Mouse (Mus musculus): ENCODE results near the gene A4galt. TPM values are rescaled to one million over a fixed set of nuclear protein-coding genes. Genes with fewer than 3 reads are reported as not detected.

The A4galt gene
- total and polyA plus RNA-seq, 3 experiments, result not detected

GRCm38 (mm10) chr15:83282397-83282796 is 30.8 kb upstream of the A4galt start:
- DNase-seq (ENCODE audit: low read depth, low spot score), result no peak
- Histone ChIP-seq H3K4me3 (ENCODE audit: control insufficient read depth in 1 of 2, insufficient read depth in 1 of 2, low read depth in 2 of 2, low read length in 2 of 2) (no peak overlapping the region), H3K27ac (ENCODE audit: control insufficient read depth, low read depth, low read length) (no peak overlapping the region), H3K27me3 (ENCODE audit: control insufficient read depth in 1 of 2, insufficient read depth in 2 of 2, low read length in 2 of 2) (no peaks in the 10 kb centered on the region; a peak in 1 of 4 replicates), H3K4me1 (ENCODE audit: control insufficient read depth in 1 of 2, insufficient read depth in 2 of 2, low read length in 2 of 2) (no peaks in the 10 kb centered on the region), H3K9ac (ENCODE audit: control insufficient read depth, low read depth, low read length, poor library complexity, severe bottlenecking) (no peak overlapping the region), H3K79me2 (ENCODE audit: control insufficient read depth, insufficient read depth, low read length, poor library complexity) (no peaks in the 10 kb centered on the region), H3K36me3 (ENCODE audit: control insufficient read depth in 1 of 2, insufficient read depth in 2 of 2, low read length in 2 of 2) (no peaks in the 10 kb centered on the region), H3K9me3 (replicated peaks; ENCODE audit: insufficient read depth, low read length) (no peaks in the 10 kb centered on the region)
- TF ChIP-seq MAX (IDR thresholded peaks at IDR 0.05; ENCODE audit: low read length), result no peak
- peak; percentile 83 for TF ChIP-seq HCFC1 (IDR thresholded peaks at IDR 0.05; ENCODE audit: low read depth, low read length)

DNA sequence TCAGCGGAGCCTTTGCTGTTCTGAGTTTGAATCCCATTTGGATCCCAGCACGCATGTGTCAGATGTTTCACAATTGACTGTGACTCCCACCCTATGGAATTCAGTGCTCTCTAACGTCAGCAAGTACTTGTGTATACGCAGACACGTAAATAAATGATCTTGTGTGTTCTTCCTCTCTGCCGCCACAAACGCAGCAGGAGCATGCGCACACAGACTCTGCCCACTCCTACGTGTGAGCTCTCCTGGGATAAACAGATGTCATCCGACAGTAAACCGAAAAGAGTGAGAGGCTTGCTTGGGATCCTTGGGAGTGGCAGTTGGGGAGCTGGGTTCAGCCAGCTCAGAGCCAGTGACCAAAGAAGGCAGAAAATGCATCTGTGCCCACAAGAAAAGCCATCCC is 29.7 kb upstream of the A4galt start:
- Histone ChIP-seq H3K4me1 (ENCODE audit: control insufficient read depth in 1 of 2, insufficient read depth in 2 of 2, low read length in 2 of 2) (no peaks in the 10 kb centered on the region), H3K9me3 (replicated peaks; ENCODE audit: insufficient read depth, low read length) (no peaks in the 10 kb centered on the region), H3K9ac (ENCODE audit: control insufficient read depth, low read depth, low read length, poor library complexity, severe bottlenecking) (no peak overlapping the region), H3K4me3 (ENCODE audit: control insufficient read depth in 1 of 2, insufficient read depth in 1 of 2, low read depth in 2 of 2, low read length in 2 of 2) (no peak overlapping the region), H3K27ac (ENCODE audit: control insufficient read depth, low read depth, low read length) (no peak overlapping the region), H3K36me3 (ENCODE audit: control insufficient read depth in 1 of 2, insufficient read depth in 2 of 2, low read length in 2 of 2) (no peaks in the 10 kb centered on the region), H3K27me3 (ENCODE audit: control insufficient read depth in 1 of 2, insufficient read depth in 2 of 2, low read length in 2 of 2) (no peaks in the 10 kb centered on the region), H3K79me2 (ENCODE audit: control insufficient read depth, insufficient read depth, low read length, poor library complexity) (no peaks in the 10 kb centered on the region)
- TF ChIP-seq NRF1 (IDR thresholded peaks at IDR 0.05; ENCODE audit: insufficient read depth, low read depth, low read length, poor library complexity, severe bottlenecking), result no peak
- TF ChIP-seq MXI1 (IDR thresholded peaks at IDR 0.05; ENCODE audit: low read depth, low read length), result no peak
- TF ChIP-seq GABPA (IDR thresholded peaks at IDR 0.05; ENCODE audit: low read depth, low read length), result no peak
- no peak for TF ChIP-seq JUND (IDR thresholded peaks at IDR 0.05; ENCODE audit: low read depth, low read length)
- no peak for TF ChIP-seq UBTF (IDR thresholded peaks at IDR 0.05; ENCODE audit: borderline replicate concordance, insufficient read depth, low read depth, low read length)
- TF ChIP-seq GATA1 (IDR thresholded peaks at IDR 0.05; ENCODE audit: low read depth, low read length), result no peak
- no peak for TF ChIP-seq KAT2A (conservative IDR thresholded peaks at IDR 0.05; ENCODE audit: low read depth, low read length)
- TF ChIP-seq TCF12 (IDR thresholded peaks at IDR 0.05; ENCODE audit: low read depth, low read length), result no peak
- no peak for TF ChIP-seq ZKSCAN1 (IDR thresholded peaks at IDR 0.05; ENCODE audit: low read depth, low read length)
- TF ChIP-seq E2F4 (IDR thresholded peaks at IDR 0.05; ENCODE audit: borderline replicate concordance, low read depth, low read length), result no peak
- no peak for TF ChIP-seq MAFK (IDR thresholded peaks at IDR 0.05; ENCODE audit: borderline replicate concordance, low read depth, low read length)
- no peak for TF ChIP-seq CTCF (IDR thresholded peaks at IDR 0.05 in 2 of 3, conservative IDR thresholded peaks at IDR 0.05 in 1 of 3; ENCODE audit: control insufficient read depth in 1 of 3, insufficient read depth in 1 of 3, low read depth in 2 of 3, low read length in 3 of 3, poor library complexity in 1 of 3, severe bottlenecking in 1 of 3)
- no peak for TF ChIP-seq POLR2AphosphoS5 (IDR thresholded peaks at IDR 0.05; ENCODE audit: borderline replicate concordance, low read depth, low read length)
- TF ChIP-seq SIN3A (IDR thresholded peaks at IDR 0.05; ENCODE audit: low read length), result no peak
- DNase-seq (ENCODE audit: low read depth, low spot score), result no peak

All from MEL (cell line).